Mouse (Mus musculus) intestine, postnatal 0 days (tissue): ENCODE measurements around the gene C2cd4c. TPM values are rescaled to one million over a fixed set of nuclear protein-coding genes. Genes with fewer than 3 reads are reported as not detected.
A peak's percentile ranks its signal among the peaks of the same experiment; 100 is the strongest.

Source experiments
- ATAC-seq: fragments of 200-750 bp; cut with Nextera tagmentation; 2 replicates; pipeline ENCODE4 v1.8.0; 2017; ENCODE audit warnings: mild to moderate bottlenecking, moderate TSS enrichment, moderate library complexity
- H3K27ac ChIP-seq: fragments of 300-500 bp; sonication (generic); 2 replicates; pipeline ENCODE4 v1.5.1; 2014; ENCODE audit warnings: mild to moderate bottlenecking, low read depth, low read length, moderate library complexity
- H3K27me3 ChIP-seq: fragments of 300-500 bp; sonication (generic); replicated peaks from 2 replicates; pipeline ENCODE4 v1.6.1; 2014; ENCODE audit warnings: low read length, mixed read lengths; ENCODE audit not compliant: control insufficient read depth, insufficient read depth
- H3K36me3 ChIP-seq: fragments of 300-500 bp; sonication (generic); 2 replicates; pipeline ENCODE4 v1.6.1; 2014; ENCODE audit warnings: mild to moderate bottlenecking, moderate library complexity; ENCODE audit not compliant: control insufficient read depth, insufficient read depth
- H3K4me1 ChIP-seq: fragments of 300-500 bp; sonication (generic); replicated peaks from 2 replicates; pipeline ENCODE4 v1.6.1; 2014; ENCODE audit warnings: antibody characterized with exemption, low read length, mixed read lengths; ENCODE audit not compliant: control insufficient read depth, insufficient read depth
- H3K4me2 ChIP-seq: fragments of 300-500 bp; sonication (generic); replicated peaks from 2 replicates; pipeline ENCODE4 v1.6.1; 2014; ENCODE audit warnings: low read depth, mild to moderate bottlenecking, moderate library complexity
- H3K4me3 ChIP-seq: fragments of 300-500 bp; sonication (generic); 2 replicates; pipeline ENCODE4 v1.5.1; 2014; ENCODE audit warnings: low read depth, low read length
- H3K9ac ChIP-seq: fragments of 300-500 bp; sonication (generic); 2 replicates; pipeline ENCODE4 v1.6.1; 2014; ENCODE audit warnings: mild to moderate bottlenecking, low read depth, low read length
- H3K9me3 ChIP-seq: fragments of 300-500 bp; sonication (generic); 2 replicates; pipeline ENCODE4 v1.6.1; 2016; ENCODE audit warnings: mixed run types; ENCODE audit not compliant: control insufficient read depth
- CTCF ChIP-seq: sonication (generic); IDR thresholded peaks from 2 replicates; pipeline ENCODE4 v1.5.1; 2016; ENCODE audit warnings: low read depth, mild to moderate bottlenecking, control low read depth, antibody characterized with exemption, moderate library complexity
- WGBS: fragments of 180-500 bp; shearing (Covaris S2); extraction: QIAGEN DNeasy Blood & Tissue Kit; methylation state at CpG from one replicate; pipeline ENCODE4 v1.1.7; 2014; 5-methylcytosine and 5-hydroxymethylcytosine counted together
- polyA plus RNA-seq: library from polyadenylated mRNA; unstranded; fragments of >200 nt; fragmentation: Nextera tagmentation; extraction: Ambion mirVana; gene quantifications from 2 replicates; pipeline ENCODE4 v1.2.1, GENCODE M21; 2015

The C2cd4c gene
- polyA plus RNA-seq, 1 experiment from 2014 or later, result 0.05 TPM

DNA sequence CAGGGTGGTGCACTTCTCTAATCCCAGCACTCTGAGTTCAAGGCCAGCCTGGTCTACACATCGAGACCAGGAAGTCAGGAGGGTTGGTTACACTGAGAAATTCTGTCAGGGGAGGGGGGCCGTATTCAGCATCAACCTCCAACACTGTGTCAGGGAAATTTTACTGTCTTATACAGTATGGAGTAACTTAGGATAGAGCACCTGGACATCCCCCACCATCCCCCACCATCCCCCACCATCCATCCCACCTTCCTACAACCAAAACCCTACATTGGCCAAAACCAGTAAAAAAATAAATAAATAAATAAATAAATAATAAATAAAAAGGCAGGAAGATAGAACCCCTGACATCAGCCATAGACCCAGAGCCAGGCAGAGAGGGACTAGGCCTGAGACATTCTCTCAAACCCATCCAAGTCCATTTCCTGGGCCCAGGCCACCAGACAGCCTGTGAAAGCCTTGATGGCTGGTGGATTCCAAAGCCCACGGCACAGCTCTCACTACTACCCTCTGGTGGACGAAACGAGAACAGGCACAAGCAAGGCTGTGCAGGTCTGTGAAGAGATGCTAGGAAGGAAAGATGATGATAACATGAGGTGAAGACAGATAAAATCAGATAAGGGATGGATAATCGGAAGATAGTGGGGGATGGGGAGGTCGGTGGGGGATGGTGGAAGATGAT, 35.4 kb upstream of the C2cd4c start:
- Histone ChIP-seq H3K4me3 (no peak overlapping the region), H3K9ac (no peak overlapping the region), H3K27me3 (no peaks in the 10 kb centered on the region), H3K4me2 (no peak overlapping the region), H3K9me3 (no peaks in the 10 kb centered on the region), H3K36me3 (no peaks in the 10 kb centered on the region), H3K4me1 (no peaks in the 10 kb centered on the region), H3K27ac (no peak overlapping the region)
- TF ChIP-seq CTCF, result peak; percentile 97
- 27% methylated on average over 7 of the region's 7 CpGs for whole genome bisulfite sequencing
- peak; percentile 60; the same call in 1 of the 2 replicates for ATAC-seq

DNA sequence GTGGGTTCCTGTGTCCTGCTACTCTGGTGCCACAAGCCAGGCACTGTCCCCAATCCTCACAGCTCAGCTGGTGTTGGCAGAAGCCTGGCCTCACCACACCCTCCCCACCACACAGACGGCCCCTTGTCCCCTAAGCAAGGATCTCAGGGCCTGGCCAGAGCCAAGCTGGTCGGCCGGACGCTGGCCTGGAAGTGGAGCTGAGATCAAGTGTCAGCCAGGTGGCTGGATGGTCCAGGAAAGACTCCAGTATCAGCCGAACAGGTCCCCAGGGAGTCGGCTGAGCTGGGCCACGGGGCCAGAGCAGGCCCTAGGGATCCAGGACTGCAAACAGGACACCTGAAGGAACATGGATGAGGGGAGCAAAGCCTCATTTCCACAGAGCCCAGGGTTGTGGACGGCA, 31.9 kb upstream of the C2cd4c start, which contains the start of gene Odf3l2:
Gene Odf3l2, minus strand, starts transcription at position 28 of the 400 bp plus-strand sequence.
- no peak within 1 kb of the TSS for H3K27ac ChIP-seq
- no peaks in the 10 kb centered on the region for H3K27me3 ChIP-seq
- 70% methylated on average over 8 of the region's 8 CpGs for WGBS
- TF ChIP-seq CTCF, result no peak
- no peaks in the 10 kb centered on the region for H3K9me3 ChIP-seq
- H3K9ac ChIP-seq, result no peak within 1 kb of the TSS
- H3K4me2 ChIP-seq, result no peak within 1 kb of the TSS
- no peak within 1 kb of the TSS for H3K4me3 ChIP-seq
- ATAC-seq, result no peak
- no peaks in the 10 kb centered on the region for H3K36me3 ChIP-seq
- no peaks in the 10 kb centered on the region for H3K4me1 ChIP-seq

DNA sequence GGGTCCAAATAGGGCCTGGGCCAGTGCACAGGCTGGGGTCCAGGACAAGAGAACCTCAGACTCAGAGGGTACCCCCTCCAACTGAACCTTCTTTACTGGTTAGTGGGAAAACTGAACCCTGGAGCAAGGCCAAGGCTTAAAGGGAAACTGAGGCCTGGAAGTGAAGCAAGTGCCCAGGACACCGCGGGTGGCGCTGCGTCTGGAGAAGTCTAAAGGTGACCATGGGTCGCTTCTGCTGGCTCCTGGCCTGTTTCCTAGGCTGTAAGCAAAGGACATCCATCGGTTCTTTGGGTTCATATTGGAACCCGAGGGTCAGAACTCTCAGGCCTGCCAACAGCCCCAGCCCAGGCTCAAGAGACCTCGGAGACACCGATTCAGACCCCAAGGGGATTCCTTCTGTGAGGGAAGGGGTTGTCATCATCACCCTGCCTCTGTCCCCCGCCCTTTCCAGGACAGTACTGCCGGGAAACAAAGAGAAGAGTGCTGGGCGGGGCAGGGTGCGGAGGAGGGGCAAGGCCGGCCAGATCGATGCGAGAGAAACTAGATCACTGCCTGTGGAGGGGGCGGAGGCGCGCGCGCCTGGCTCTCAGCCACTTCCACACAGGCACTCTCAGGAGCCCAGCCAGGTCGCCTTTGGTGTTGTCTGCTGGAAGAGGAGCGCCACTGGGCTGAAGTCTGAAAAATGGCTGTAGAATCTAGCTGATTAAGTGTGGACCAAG, 24.8 kb upstream of the C2cd4c start:
- H3K9ac ChIP-seq, result no peak overlapping the region
- 6% methylated on average over 23 of the region's 23 CpGs for WGBS

DNA sequence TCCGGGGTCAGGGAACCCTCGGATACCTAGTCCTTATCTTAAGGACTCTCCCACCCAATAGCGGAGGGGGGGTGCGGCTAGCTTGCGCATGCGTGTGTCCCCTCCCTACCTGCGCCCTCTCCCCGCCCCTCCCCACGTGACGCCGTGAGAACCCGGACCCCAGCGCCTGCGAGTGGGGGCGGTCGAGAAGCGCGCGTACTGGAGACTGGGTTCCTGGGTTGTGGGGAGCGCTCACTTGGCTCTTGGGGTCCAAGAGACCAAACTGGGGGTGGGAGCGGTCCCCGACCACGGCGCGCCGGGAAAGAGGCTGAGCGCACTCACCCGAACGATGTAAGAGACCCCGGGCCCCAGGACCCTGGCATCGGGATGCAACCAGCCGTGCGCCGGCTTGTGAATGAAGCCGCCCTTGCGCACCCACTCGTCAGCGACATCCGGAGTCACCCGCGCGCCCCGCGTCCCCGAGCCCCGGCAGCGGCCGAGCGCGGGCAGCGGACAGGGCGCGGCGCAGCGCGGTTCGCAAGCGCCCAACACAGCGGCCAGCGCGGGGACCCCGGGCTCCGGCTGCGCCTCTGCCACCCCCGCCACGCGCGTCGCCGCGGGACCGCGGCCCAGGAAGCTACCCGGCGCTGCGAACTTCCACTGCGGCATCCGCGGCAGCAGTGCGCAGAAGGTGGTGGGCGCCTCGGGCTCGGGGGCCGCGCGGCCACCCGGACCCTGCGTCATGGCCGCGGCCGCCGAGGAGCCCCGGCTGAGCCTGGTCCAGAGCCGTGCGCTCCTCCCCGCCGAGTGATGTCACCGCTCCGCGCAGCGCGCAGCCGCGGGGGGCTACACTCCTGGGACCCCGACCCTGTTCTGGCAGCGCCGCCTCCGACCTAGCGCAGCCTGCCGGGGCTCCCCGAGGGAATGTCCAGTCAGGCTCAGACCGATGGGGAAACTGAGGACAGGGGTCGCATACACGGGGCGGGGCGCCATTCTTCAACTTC, 23.6 kb upstream of the C2cd4c start, which contains the start of gene Shc2:
Gene Shc2, minus strand, starts transcription at position 791 of the 983 bp plus-strand sequence.
- no peaks in the 10 kb centered on the region for H3K9me3 ChIP-seq
- no peak for TF ChIP-seq CTCF
- peak within 1 kb of the TSS; percentile 28 for H3K9ac ChIP-seq
- peak; percentile 26 for ATAC-seq
- peak within 1 kb of the TSS; percentile 75 for H3K4me2 ChIP-seq
- peaks cover 31% of the 10 kb centered on the region for H3K27me3 ChIP-seq
- under 1% methylated on average over 89 of the region's 116 CpGs for WGBS
- peak within 1 kb of the TSS; percentile 57 for H3K27ac ChIP-seq
- no peaks in the 10 kb centered on the region for H3K36me3 ChIP-seq
- no peaks in the 10 kb centered on the region for H3K4me1 ChIP-seq
- peak within 1 kb of the TSS; percentile 57 for H3K4me3 ChIP-seq

More for the DNA sequence above, 24.8 kb upstream of the C2cd4c start:
- no peak for TF ChIP-seq CTCF
- Histone ChIP-seq H3K4me3 (peak overlapping the region; percentile 17; the same call in 1 of the 2 replicates), H3K27me3 (peaks cover 31% of the 10 kb centered on the region), H3K9me3 (no peaks in the 10 kb centered on the region), H3K27ac (no peak overlapping the region), H3K4me2 (peak overlapping the region; percentile 75), H3K36me3 (no peaks in the 10 kb centered on the region), H3K4me1 (no peaks in the 10 kb centered on the region)
- ATAC-seq, result peak; percentile 24; the same call in 1 of the 2 replicates

DNA sequence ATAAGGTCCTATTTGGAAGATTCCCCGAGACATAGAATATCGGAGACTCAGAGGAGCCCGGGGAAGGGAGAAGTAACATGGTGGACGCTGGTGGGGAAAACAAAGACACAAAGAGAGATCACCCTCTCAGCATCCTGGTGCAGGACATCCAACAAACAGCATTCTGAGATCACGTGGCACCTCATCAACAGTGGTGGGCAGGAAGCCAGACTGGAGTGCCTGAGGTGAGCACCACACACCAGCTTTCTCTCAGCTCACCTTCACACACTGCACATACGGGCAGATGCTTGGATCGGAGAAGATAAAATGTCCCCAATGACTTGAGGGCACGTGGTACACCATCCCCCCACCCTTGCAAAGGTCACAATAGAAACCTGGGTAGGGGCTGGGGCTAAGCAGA, 22.5 kb upstream of the C2cd4c start:
- Histone ChIP-seq H3K27ac (no peak overlapping the region), H3K4me2 (no peak overlapping the region), H3K9ac (no peak overlapping the region), H3K27me3 (peaks cover 31% of the 10 kb centered on the region), H3K36me3 (no peaks in the 10 kb centered on the region), H3K4me1 (no peaks in the 10 kb centered on the region), H3K4me3 (no peak overlapping the region), H3K9me3 (no peaks in the 10 kb centered on the region)
- ATAC-seq, result no peak
- 81% methylated on average over 8 of the region's 8 CpGs for WGBS
- TF ChIP-seq CTCF, result no peak
